Mouse (Mus musculus) left cerebral cortex, postnatal 10 days (tissue): ENCODE data around the gene Rfx7. TPM values are rescaled to one million over a fixed set of nuclear protein-coding genes. Genes with fewer than 3 reads are reported as not detected.
"Not testable (repeated sequence)": the region's sequence is repeated elsewhere in the genome, so short reads cannot be mapped to it uniquely, and the experiment has no call there.

Experiments
- DNase-seq, 2 experiments: peaks; one replicate each; pipeline ENCODE4 v3.0.0; 2021 to 2022; ENCODE audit warnings: low spot score in 2 of 2, mixed read lengths in 1 of 2; ENCODE audit errors: extremely low spot score in 1 of 2
- intact Hi-C: fragments of 180-260 bp; cut with DNase I; formaldehyde crosslinking; loops from one replicate; pipeline ENCODE4 v1.15.1; 2025
- microRNA-seq: library from miRNA; unstranded; fragments of <30 nt; microRNA quantifications from one replicate; pipeline ENCODE4 v1.2.0, GENCODE M21; 2022
- total RNA-seq, 2 experiments: library from RNA; stranded (reverse); gene quantifications; 2 replicates each; pipeline ENCODE4 v1.2.3; 2021

The Rfx7 gene
- total RNA-seq, 2 experiments from 2014 or later, result 35.0 to 37.4 TPM

DNA sequence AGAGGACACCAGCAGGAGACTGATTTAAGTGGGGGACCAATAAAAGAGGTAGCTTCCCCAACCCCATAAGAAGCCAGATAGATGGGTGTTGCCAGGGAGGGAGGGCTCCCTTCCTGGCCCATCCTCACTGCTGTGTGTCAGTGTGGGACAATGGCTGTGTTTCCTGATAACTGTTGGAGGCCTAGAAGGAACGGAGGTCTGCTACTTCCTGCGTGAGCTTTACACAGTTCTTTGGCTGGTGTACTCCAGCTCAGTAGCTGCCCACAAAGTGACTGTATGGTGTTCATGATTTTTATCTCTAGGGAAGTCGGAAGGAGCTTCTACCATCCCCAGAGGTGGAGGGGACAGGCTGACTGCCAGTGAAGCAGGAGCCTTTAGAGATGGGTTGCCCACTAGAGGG is 124.9 kb downstream of the Rfx7 start:
- DNase-seq, result no peak
- intact Hi-C loops, result no loop called here

GRCm38 (mm10) chr9:72657694-72658093 is 125.7 kb downstream of the Rfx7 start:
- intact Hi-C loops, result no loop called here
- DNase-seq, result no peak

DNA sequence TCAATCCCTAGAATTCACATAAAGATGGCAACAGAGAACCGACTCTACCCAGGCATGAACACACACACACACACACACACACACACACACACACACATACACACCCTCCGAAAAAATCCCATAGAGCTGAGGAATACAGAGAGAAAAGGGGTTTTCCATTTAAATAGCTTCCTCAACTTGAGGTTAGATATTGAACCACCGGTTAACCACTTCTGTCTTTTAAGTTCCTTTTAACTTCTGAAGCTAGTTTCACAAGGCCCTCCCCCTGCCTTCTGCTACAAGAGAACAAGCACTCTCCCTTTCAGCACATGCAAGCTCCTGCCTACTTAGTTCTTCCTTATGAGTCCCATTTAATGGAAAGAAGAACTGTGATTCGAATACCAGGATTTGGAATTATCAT is 128.1 kb downstream of the Rfx7 start:
- intact Hi-C loops, result no loop called here
- no peak for DNase-seq

GRCm38 (mm10) chr9:72660911-72661310 is 128.9 kb downstream of the Rfx7 start:
- no peak for DNase-seq
- intact Hi-C loops, result no loop called here

- intact Hi-C loops, result no loop called here
- no peak for DNase-seq
Measured at GRCm38 (mm10) chr9:72661561-72661894, 129.5 kb downstream of the Rfx7 start.

- intact Hi-C loops, result no loop called here
Measured at GRCm38 (mm10) chr9:72661895-72662661, 130.0 kb downstream of the Rfx7 start, which contains the start of gene Nedd4. TSS of gene Nedd4 (plus strand) at chr9:72662346.

GRCm38 (mm10) chr9:72662691-72663533 is 130.9 kb downstream of the Rfx7 start:
- DNase-seq, result peak; percentile 71 to 88
- intact Hi-C loops, result no loop called here

More at GRCm38 (mm10) chr9:72661895-72662661, 130.0 kb downstream of the Rfx7 start, which contains the start of gene Nedd4:
- DNase-seq, result peak; percentile 92 to 98

GRCm38 (mm10) chr9:72663534-72663918 is 131.5 kb downstream of the Rfx7 start:
- DNase-seq, result no peak
- intact Hi-C loops, result no loop called here

GRCm38 (mm10) chr9:72664409-72665351 is 132.6 kb downstream of the Rfx7 start:
- intact Hi-C loops, result no loop called here
- DNase-seq, result peak in 1 of 2 experiments; percentile 38

DNA sequence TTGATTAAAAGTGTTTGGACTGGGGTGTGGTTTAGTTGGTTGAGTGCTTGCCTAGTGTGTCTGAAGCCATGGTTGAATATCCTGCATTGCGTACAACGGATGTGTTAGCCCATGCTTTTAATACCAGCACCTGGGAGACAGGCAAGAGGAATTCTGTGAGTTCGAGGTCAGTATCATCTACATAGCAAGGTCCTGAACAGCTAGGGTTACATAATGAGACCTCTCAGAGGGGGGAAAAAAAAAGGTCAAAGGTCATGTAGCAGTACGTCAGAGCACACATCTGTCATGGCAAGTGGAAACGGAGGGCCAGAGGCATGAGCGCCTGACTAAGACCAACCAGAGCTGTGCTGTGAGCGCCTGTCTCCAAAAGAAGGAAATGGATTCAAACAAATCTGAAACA is 133.5 kb downstream of the Rfx7 start:
- DNase-seq, result no peak
- intact Hi-C loops, result no loop called here

DNA sequence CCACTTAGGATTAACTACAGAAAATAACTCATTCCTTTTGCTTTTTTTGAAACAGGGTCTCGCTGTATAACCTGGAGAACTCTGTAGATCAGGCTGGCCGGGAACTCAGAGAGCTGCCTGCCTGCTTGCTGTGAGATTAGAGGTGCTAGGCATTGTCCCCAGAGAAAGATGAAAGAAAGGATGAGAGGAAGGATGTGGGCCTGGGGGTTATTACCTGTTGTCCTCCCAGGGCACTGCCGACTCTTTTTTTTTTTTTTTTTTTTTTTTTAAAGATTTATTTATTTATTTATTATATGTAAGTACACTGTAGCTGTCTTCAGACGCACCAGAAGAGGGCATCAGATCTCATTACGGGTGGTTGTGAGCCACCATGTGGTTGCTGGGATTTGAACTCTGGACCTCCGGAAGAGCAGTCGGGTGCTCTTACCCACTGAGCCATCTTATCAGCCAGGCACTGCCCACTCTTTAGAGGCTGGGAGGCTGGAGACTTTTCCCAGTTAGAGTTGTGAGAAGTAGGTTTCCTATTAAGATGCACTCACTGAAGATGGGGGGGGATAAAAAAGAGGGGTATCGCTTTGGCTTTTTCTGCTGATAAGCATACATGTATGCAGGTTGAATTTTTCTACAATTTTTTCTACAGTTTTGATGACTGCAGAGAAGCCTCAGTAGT is 134.4 kb downstream of the Rfx7 start:
- intact Hi-C loops, DNase-seq: not testable (repeated sequence)

- intact Hi-C loops, result no loop called here
- no peak for DNase-seq
Measured at GRCm38 (mm10) chr9:72667126-72667525, 135.1 kb downstream of the Rfx7 start.

DNA sequence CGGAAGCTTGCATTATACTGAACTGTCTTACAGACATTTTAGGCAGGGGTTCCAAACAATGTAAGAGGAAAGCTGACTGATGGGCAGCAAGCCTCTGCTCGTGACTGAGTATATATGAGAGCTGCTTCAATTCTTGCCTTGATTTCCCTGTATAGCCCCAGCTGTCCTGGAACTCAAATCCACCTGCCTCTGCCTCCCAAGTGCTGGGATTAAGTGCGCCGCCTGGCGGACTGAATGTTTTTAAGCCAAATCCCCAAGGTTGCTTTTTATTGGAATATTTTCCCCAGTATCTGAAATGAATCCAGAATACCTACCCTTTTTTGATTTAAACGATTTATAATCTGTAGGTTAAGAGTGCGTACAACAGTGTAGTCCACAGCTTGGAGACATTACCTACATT is 137.3 kb downstream of the Rfx7 start:
- DNase-seq, result no peak
- intact Hi-C loops, result no loop called here

DNA sequence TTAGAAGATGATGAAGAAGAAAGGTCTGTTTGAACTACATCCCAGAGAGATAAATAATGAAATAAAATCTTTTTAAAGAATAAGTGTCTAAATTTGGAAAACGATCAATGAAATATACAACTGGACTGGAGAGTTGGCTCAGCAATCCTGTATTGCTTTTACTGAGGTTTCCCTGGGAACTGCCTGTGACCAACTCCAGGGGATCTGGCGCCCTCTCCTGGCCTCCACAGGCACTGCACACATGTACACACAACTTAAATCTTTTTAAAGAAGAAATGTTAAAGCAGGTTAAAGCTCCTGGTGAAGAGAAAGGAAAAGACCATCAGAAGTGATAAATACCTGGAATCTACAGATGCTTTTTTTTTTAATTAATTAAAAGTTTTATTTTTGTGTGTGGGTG is 140.3 kb downstream of the Rfx7 start:
- DNase-seq, result peak; percentile 80 to 83
- intact Hi-C loops, result no loop called here

Small RNA genes lying within 50 kb of the gene (microRNA-seq; reads per million reads assigned to microRNA genes)
- gene Gm28010, result not detected

Other genes starting within 250 kb of the Rfx7 start
- gene Mns1, start 94.2 kb upstream of the Rfx7 start, total RNA-seq, result 1 to 10 TPM; 1.2 to 1.7 TPM
- 10 to 100 TPM; 12.5 to 13.2 TPM for gene Tex9, start 40.0 kb upstream of the Rfx7 start, total RNA-seq
- 100 to 1,000 TPM; 338 to 346 TPM for gene Nedd4, start 130.1 kb downstream of the Rfx7 start, total RNA-seq